Mouse (Mus musculus): ENCODE measurements around the gene Rcbtb2. TPM values are rescaled to one million over a fixed set of nuclear protein-coding genes. Genes with fewer than 3 reads are reported as not detected.

Rcbtb2 gene
- total and polyA plus RNA-seq, 2 experiments from 2014 or later, result 47.8 to 57.5 TPM

- H3K4me3 ChIP-seq (ENCODE audit: low read depth, low read length), result no peak overlapping the region
- H3K4me1 ChIP-seq (ENCODE audit: control insufficient read depth, insufficient read depth), result no peaks in the 10 kb centered on the region
- 65% methylated on average over 6 of the region's 6 CpGs for WGBS
- H3K27ac ChIP-seq (ENCODE audit: low read depth), result no peak overlapping the region
- H3K9ac ChIP-seq (replicated peaks; ENCODE audit: low read depth, low read length), result no peak overlapping the region
- TF ChIP-seq EP300 (IDR thresholded peaks at IDR 0.05; ENCODE audit: low read depth), result no peak
- no peak for TF ChIP-seq CTCF (IDR thresholded peaks at IDR 0.05; ENCODE audit: low read depth)
- no peaks in the 10 kb centered on the region for H3K27me3 ChIP-seq (ENCODE audit: control insufficient read depth, insufficient read depth, low read length)
- DNase-seq (ENCODE audit: low spot score) (no peak), ATAC-seq (ENCODE audit: insufficient read depth, low read depth) (no peak)
- H3K36me3 ChIP-seq (replicated peaks; ENCODE audit: control insufficient read depth, insufficient read depth, low read length), result no peaks in the 10 kb centered on the region
- H3K4me2 ChIP-seq (ENCODE audit: low read depth, low read length), result no peak overlapping the region
- H3K9me3 ChIP-seq (replicated peaks; ENCODE audit: control insufficient read depth, low read length), result no peaks in the 10 kb centered on the region
These were observed 17.9 kb upstream of the Rcbtb2 start for GRCm38 (mm10) chr14:73104913-73105312.

- Histone ChIP-seq H3K4me3 (ENCODE audit: low read depth, low read length) (no peak overlapping the region), H3K9ac (replicated peaks; ENCODE audit: low read depth, low read length) (no peak overlapping the region), H3K4me1 (ENCODE audit: control insufficient read depth, insufficient read depth) (no peaks in the 10 kb centered on the region), H3K27me3 (ENCODE audit: control insufficient read depth, insufficient read depth, low read length) (no peaks in the 10 kb centered on the region), H3K4me2 (ENCODE audit: low read depth, low read length) (no peak overlapping the region), H3K36me3 (replicated peaks; ENCODE audit: control insufficient read depth, insufficient read depth, low read length) (no peaks in the 10 kb centered on the region), H3K9me3 (replicated peaks; ENCODE audit: control insufficient read depth, low read length) (no peaks in the 10 kb centered on the region), H3K27ac (ENCODE audit: low read depth) (no peak overlapping the region)
- ATAC-seq (ENCODE audit: insufficient read depth, low read depth) (no peak), DNase-seq (ENCODE audit: low spot score) (no peak)
- TF ChIP-seq CTCF (IDR thresholded peaks at IDR 0.05; ENCODE audit: low read depth) (no peak), EP300 (IDR thresholded peaks at IDR 0.05; ENCODE audit: low read depth) (no peak)
- WGBS, result 50% methylated on average over 11 of the region's 11 CpGs
These were observed 17.2 kb upstream of the Rcbtb2 start for GRCm38 (mm10) chr14:73105407-73106185.

- no peaks in the 10 kb centered on the region for H3K36me3 ChIP-seq (replicated peaks; ENCODE audit: control insufficient read depth, insufficient read depth, low read length)
- H3K27me3 ChIP-seq (ENCODE audit: control insufficient read depth, insufficient read depth, low read length), result no peaks in the 10 kb centered on the region
- TF ChIP-seq CTCF (IDR thresholded peaks at IDR 0.05; ENCODE audit: low read depth) (peak; percentile 52), EP300 (IDR thresholded peaks at IDR 0.05; ENCODE audit: low read depth) (no peak)
- ATAC-seq (ENCODE audit: insufficient read depth, low read depth) (no peak), DNase-seq (ENCODE audit: low spot score) (no peak)
- H3K4me1 ChIP-seq (ENCODE audit: control insufficient read depth, insufficient read depth), result no peaks in the 10 kb centered on the region
- H3K9ac ChIP-seq (replicated peaks; ENCODE audit: low read depth, low read length), result no peak overlapping the region
- no peak overlapping the region for H3K4me3 ChIP-seq (ENCODE audit: low read depth, low read length)
- 24% methylated on average over 8 of the region's 8 CpGs for WGBS
- no peak overlapping the region for H3K27ac ChIP-seq (ENCODE audit: low read depth)
- no peak overlapping the region for H3K4me2 ChIP-seq (ENCODE audit: low read depth, low read length)
- H3K9me3 ChIP-seq (replicated peaks; ENCODE audit: control insufficient read depth, low read length), result no peaks in the 10 kb centered on the region
These were observed 16.6 kb upstream of the Rcbtb2 start for GRCm38 (mm10) chr14:73106234-73106711.

DNA sequence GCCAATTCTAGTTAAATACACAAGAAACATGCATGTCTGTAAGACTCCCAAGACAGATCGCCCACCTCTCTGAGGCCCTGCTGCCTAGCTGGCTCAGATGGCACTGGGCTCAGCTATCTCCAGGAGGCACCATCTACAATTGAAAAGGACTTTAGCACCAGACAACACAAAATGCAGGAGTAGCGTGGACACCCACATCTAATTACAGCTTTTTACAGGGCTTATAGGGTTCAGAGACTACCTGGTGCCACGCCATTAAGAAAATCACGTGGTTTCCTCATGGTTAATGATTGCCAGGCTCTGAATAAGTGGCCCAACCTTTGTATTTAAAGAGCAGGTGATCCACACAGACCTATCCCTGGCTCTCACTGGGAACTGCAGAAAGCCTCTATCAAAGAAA lies 15.9 kb upstream of the Rcbtb2 start:
- H3K4me3 ChIP-seq (ENCODE audit: low read depth, low read length), result no peak overlapping the region
- no peaks in the 10 kb centered on the region for H3K36me3 ChIP-seq (replicated peaks; ENCODE audit: control insufficient read depth, insufficient read depth, low read length)
- H3K27me3 ChIP-seq (ENCODE audit: control insufficient read depth, insufficient read depth, low read length), result no peaks in the 10 kb centered on the region
- WGBS, result 61% methylated on average over 4 of the region's 4 CpGs
- H3K4me2 ChIP-seq (ENCODE audit: low read depth, low read length), result no peak overlapping the region
- TF ChIP-seq EP300 (IDR thresholded peaks at IDR 0.05; ENCODE audit: low read depth) (no peak), CTCF (IDR thresholded peaks at IDR 0.05; ENCODE audit: low read depth) (no peak)
- DNase-seq (ENCODE audit: low spot score), result no peak
- no peak overlapping the region for H3K9ac ChIP-seq (replicated peaks; ENCODE audit: low read depth, low read length)
- 0 out of 2 replicates have a peak, but pooled peaks cover under 1% of the 10 kb centered on the region for H3K4me1 ChIP-seq (ENCODE audit: control insufficient read depth, insufficient read depth)
- no peak for ATAC-seq (ENCODE audit: insufficient read depth, low read depth)
- no peaks in the 10 kb centered on the region for H3K9me3 ChIP-seq (replicated peaks; ENCODE audit: control insufficient read depth, low read length)
- H3K27ac ChIP-seq (ENCODE audit: low read depth), result no peak overlapping the region

DNA sequence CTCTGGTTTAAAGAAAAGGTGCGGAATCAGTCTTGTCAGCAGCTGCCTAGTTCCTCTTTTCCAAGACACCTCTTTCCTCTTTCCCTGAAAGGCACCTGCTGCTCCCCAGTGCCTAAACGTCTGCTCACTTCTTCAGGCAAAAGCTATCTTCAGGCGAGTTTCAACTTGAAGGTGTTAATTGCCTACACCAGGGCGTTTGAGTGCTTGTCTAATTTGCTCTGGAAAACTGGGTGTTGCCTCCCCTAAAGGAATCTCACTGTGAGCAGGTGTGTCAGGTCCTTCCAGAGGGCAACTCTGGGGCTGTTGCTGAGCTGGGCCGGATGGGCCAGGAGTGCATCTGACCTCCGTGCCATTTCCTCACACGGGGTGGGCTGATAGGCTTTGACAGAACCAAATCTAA lies 15.5 kb upstream of the Rcbtb2 start:
- H3K27me3 ChIP-seq (ENCODE audit: control insufficient read depth, insufficient read depth, low read length), result no peaks in the 10 kb centered on the region
- no peaks in the 10 kb centered on the region for H3K9me3 ChIP-seq (replicated peaks; ENCODE audit: control insufficient read depth, low read length)
- H3K4me3 ChIP-seq (ENCODE audit: low read depth, low read length), result no peak overlapping the region
- H3K9ac ChIP-seq (replicated peaks; ENCODE audit: low read depth, low read length), result no peak overlapping the region
- DNase-seq (ENCODE audit: low spot score) (no peak), ATAC-seq (ENCODE audit: insufficient read depth, low read depth) (no peak)
- peaks cover 4% of the 10 kb centered on the region; the same call in 1 of the 2 replicates for H3K4me1 ChIP-seq (ENCODE audit: control insufficient read depth, insufficient read depth)
- H3K36me3 ChIP-seq (replicated peaks; ENCODE audit: control insufficient read depth, insufficient read depth, low read length), result no peaks in the 10 kb centered on the region
- no peak overlapping the region for H3K27ac ChIP-seq (ENCODE audit: low read depth)
- 56% methylated on average over 7 of the region's 7 CpGs for WGBS
- H3K4me2 ChIP-seq (ENCODE audit: low read depth, low read length), result no peak overlapping the region
- TF ChIP-seq EP300 (IDR thresholded peaks at IDR 0.05; ENCODE audit: low read depth) (no peak), CTCF (IDR thresholded peaks at IDR 0.05; ENCODE audit: low read depth) (no peak)

Measured in heart, postnatal 0 days (tissue).